Mouse (Mus musculus): ENCODE results near the gene Nos1ap. TPM values are rescaled to one million over a fixed set of nuclear protein-coding genes. Genes with fewer than 3 reads are reported as not detected.

Nos1ap gene
- polyA plus RNA-seq, 1 experiment: 20.0 TPM

- TF ChIP-seq CTCF (conservative IDR thresholded peaks at IDR 0.05; ENCODE audit: insufficient read depth, insufficient read length, low read depth, low read length): no peak
- no peak for TF ChIP-seq POLR2A (IDR thresholded peaks at IDR 0.05; ENCODE audit: low read depth, low read length)
- 89% methylated on average over 8 of the region's 8 CpGs for WGBS
- peak overlapping the region; percentile 72; the same call in 1 of the 2 replicates for H3K27ac ChIP-seq (ENCODE audit: insufficient read depth, low read depth, low read length)
- H3K27me3 ChIP-seq (replicated peaks; ENCODE audit: control insufficient read depth, insufficient read depth, low read length): no peaks in the 10 kb centered on the region
- no peaks in the 10 kb centered on the region for H3K36me3 ChIP-seq (ENCODE audit: control insufficient read depth, insufficient read depth, low read length)
- no peak overlapping the region for H3K4me3 ChIP-seq (ENCODE audit: insufficient read depth, low read depth, low read length)
- H3K4me1 ChIP-seq (ENCODE audit: control insufficient read depth, insufficient read depth, low read length): peaks cover 8% of the 10 kb centered on the region; the same call in 1 of the 2 replicates
- no peak for DNase-seq
Measured at GRCm38 (mm10) chr1:170410402-170411191, 179.1 kb downstream of the Nos1ap start.

- TF ChIP-seq CTCF (conservative IDR thresholded peaks at IDR 0.05; ENCODE audit: insufficient read depth, insufficient read length, low read depth, low read length) (no peak), POLR2A (IDR thresholded peaks at IDR 0.05; ENCODE audit: low read depth, low read length) (no peak)
- DNase-seq: no peak
- H3K27me3 ChIP-seq (replicated peaks; ENCODE audit: control insufficient read depth, insufficient read depth, low read length): no peaks in the 10 kb centered on the region
Measured at GRCm38 (mm10) chr1:170409091-170409490, 180.6 kb downstream of the Nos1ap start.

GRCm38 (mm10) chr1:170406921-170407320 is 182.7 kb downstream of the Nos1ap start:
- Histone ChIP-seq H3K27me3 (replicated peaks; ENCODE audit: control insufficient read depth, insufficient read depth, low read length) (no peaks in the 10 kb centered on the region), H3K27ac (ENCODE audit: insufficient read depth, low read depth, low read length) (no peak overlapping the region), H3K4me1 (ENCODE audit: control insufficient read depth, insufficient read depth, low read length) (peaks cover 8% of the 10 kb centered on the region; the same call in 1 of the 2 replicates), H3K4me3 (ENCODE audit: insufficient read depth, low read depth, low read length) (no peak overlapping the region), H3K36me3 (ENCODE audit: control insufficient read depth, insufficient read depth, low read length) (no peaks in the 10 kb centered on the region)
- 75% methylated on average over 8 of the region's 8 CpGs for WGBS
- DNase-seq: no peak
- TF ChIP-seq CTCF (conservative IDR thresholded peaks at IDR 0.05; ENCODE audit: insufficient read depth, insufficient read length, low read depth, low read length): no peak
- TF ChIP-seq POLR2A (IDR thresholded peaks at IDR 0.05; ENCODE audit: low read depth, low read length): no peak

More at GRCm38 (mm10) chr1:170409091-170409490, 180.6 kb downstream of the Nos1ap start:
- Histone ChIP-seq H3K4me1 (ENCODE audit: control insufficient read depth, insufficient read depth, low read length) (peaks cover 8% of the 10 kb centered on the region; the same call in 1 of the 2 replicates), H3K36me3 (ENCODE audit: control insufficient read depth, insufficient read depth, low read length) (no peaks in the 10 kb centered on the region), H3K27ac (ENCODE audit: insufficient read depth, low read depth, low read length) (no peak overlapping the region), H3K4me3 (ENCODE audit: insufficient read depth, low read depth, low read length) (no peak overlapping the region)
- WGBS: 53% methylated on average over 4 of the region's 4 CpGs

- Histone ChIP-seq H3K27me3 (replicated peaks; ENCODE audit: control insufficient read depth, insufficient read depth, low read length) (no peaks in the 10 kb centered on the region), H3K4me1 (ENCODE audit: control insufficient read depth, insufficient read depth, low read length) (peaks cover 11% of the 10 kb centered on the region; the same call in 1 of the 2 replicates), H3K4me3 (ENCODE audit: insufficient read depth, low read depth, low read length) (no peak overlapping the region), H3K27ac (ENCODE audit: insufficient read depth, low read depth, low read length) (no peak overlapping the region), H3K36me3 (ENCODE audit: control insufficient read depth, insufficient read depth, low read length) (no peaks in the 10 kb centered on the region)
- TF ChIP-seq CTCF (conservative IDR thresholded peaks at IDR 0.05; ENCODE audit: insufficient read depth, insufficient read length, low read depth, low read length) (no peak), POLR2A (IDR thresholded peaks at IDR 0.05; ENCODE audit: low read depth, low read length) (no peak)
- 66% methylated on average over 2 of the region's 2 CpGs for whole genome bisulfite sequencing
- DNase-seq: no peak
Measured at GRCm38 (mm10) chr1:170405152-170405551, 184.5 kb downstream of the Nos1ap start.

- Histone ChIP-seq H3K36me3 (ENCODE audit: control insufficient read depth, insufficient read depth, low read length) (no peaks in the 10 kb centered on the region), H3K27me3 (replicated peaks; ENCODE audit: control insufficient read depth, insufficient read depth, low read length) (no peaks in the 10 kb centered on the region), H3K4me1 (ENCODE audit: control insufficient read depth, insufficient read depth, low read length) (peaks cover 3% of the 10 kb centered on the region; the same call in 1 of the 2 replicates), H3K27ac (ENCODE audit: insufficient read depth, low read depth, low read length) (no peak overlapping the region), H3K4me3 (ENCODE audit: insufficient read depth, low read depth, low read length) (no peak overlapping the region)
- DNase-seq: no peak
- WGBS: 79% methylated on average over 4 of the region's 4 CpGs
- TF ChIP-seq CTCF (conservative IDR thresholded peaks at IDR 0.05; ENCODE audit: insufficient read depth, insufficient read length, low read depth, low read length): no peak
- no peak for TF ChIP-seq POLR2A (IDR thresholded peaks at IDR 0.05; ENCODE audit: low read depth, low read length)
Measured at GRCm38 (mm10) chr1:170402682-170403081, 187.0 kb downstream of the Nos1ap start.

- Histone ChIP-seq H3K27ac (ENCODE audit: insufficient read depth, low read depth, low read length) (no peak overlapping the region), H3K36me3 (ENCODE audit: control insufficient read depth, insufficient read depth, low read length) (no peaks in the 10 kb centered on the region), H3K4me3 (ENCODE audit: insufficient read depth, low read depth, low read length) (no peak overlapping the region), H3K4me1 (ENCODE audit: control insufficient read depth, insufficient read depth, low read length) (peaks cover 3% of the 10 kb centered on the region; the same call in 1 of the 2 replicates), H3K27me3 (replicated peaks; ENCODE audit: control insufficient read depth, insufficient read depth, low read length) (no peaks in the 10 kb centered on the region)
- TF ChIP-seq POLR2A (IDR thresholded peaks at IDR 0.05; ENCODE audit: low read depth, low read length) (no peak), CTCF (conservative IDR thresholded peaks at IDR 0.05; ENCODE audit: insufficient read depth, insufficient read length, low read depth, low read length) (no peak)
- DNase-seq: no peak
- 98% methylated on average over 4 of the region's 4 CpGs for WGBS
Measured at GRCm38 (mm10) chr1:170398866-170399265, 190.8 kb downstream of the Nos1ap start.

- 53% methylated on average over 2 of the region's 2 CpGs for WGBS
- Histone ChIP-seq H3K27ac (ENCODE audit: insufficient read depth, low read depth, low read length) (no peak overlapping the region), H3K36me3 (ENCODE audit: control insufficient read depth, insufficient read depth, low read length) (no peaks in the 10 kb centered on the region), H3K4me1 (ENCODE audit: control insufficient read depth, insufficient read depth, low read length) (peaks cover 7% of the 10 kb centered on the region; the same call in 1 of the 2 replicates), H3K4me3 (ENCODE audit: insufficient read depth, low read depth, low read length) (no peak overlapping the region), H3K27me3 (replicated peaks; ENCODE audit: control insufficient read depth, insufficient read depth, low read length) (no peaks in the 10 kb centered on the region)
- DNase-seq: peak; percentile 69
- TF ChIP-seq POLR2A (IDR thresholded peaks at IDR 0.05; ENCODE audit: low read depth, low read length) (no peak), CTCF (conservative IDR thresholded peaks at IDR 0.05; ENCODE audit: insufficient read depth, insufficient read length, low read depth, low read length) (no peak)
Measured at GRCm38 (mm10) chr1:170395101-170395500, 194.6 kb downstream of the Nos1ap start.
